Mouse (Mus musculus): ENCODE data around the gene Sec1. TPM values are rescaled to one million over a fixed set of nuclear protein-coding genes. Genes with fewer than 3 reads are reported as not detected.

Sec1 gene
- polyA plus RNA-seq, 1 experiment: 0.68 TPM

GRCm38 (mm10) chr7:45733477-45733876 is 39.3 kb upstream of the Sec1 start:
- H3K27ac ChIP-seq (ENCODE audit: insufficient read depth, low read length): peak overlapping the region; percentile 88
- H3K4me3 ChIP-seq (ENCODE audit: extremely low read depth, insufficient read depth, insufficient read length): no peak overlapping the region
- TF ChIP-seq POLR2A (IDR thresholded peaks at IDR 0.05; ENCODE audit: low read depth, low read length): 0 out of 2 replicates have a peak, but pooled peaks have one; percentile 8
- no peak for TF ChIP-seq CTCF (IDR thresholded peaks at IDR 0.05; ENCODE audit: extremely low read depth, insufficient read depth, insufficient read length, insufficient replicate concordance)
- peak; percentile 37 to 57 for DNase-seq (ENCODE audit: low read depth in 1 of 2, low spot score in 2 of 2)
- H3K4me1 ChIP-seq (ENCODE audit: control insufficient read depth, insufficient read depth, insufficient read length): peaks cover 9% of the 10 kb centered on the region; the same call in 1 of the 2 replicates
- 27% methylated on average over 5 of the region's 5 CpGs for WGBS
- H3K36me3 ChIP-seq (ENCODE audit: control insufficient read depth, insufficient read depth, low read length): no peaks in the 10 kb centered on the region
- H3K27me3 ChIP-seq (ENCODE audit: control insufficient read depth, insufficient read depth, low read length): no peaks in the 10 kb centered on the region

- H3K36me3 ChIP-seq (ENCODE audit: control insufficient read depth, insufficient read depth, low read length): no peaks in the 10 kb centered on the region
Measured at GRCm38 (mm10) chr7:45730727-45731431, 36.7 kb upstream of the Sec1 start.

GRCm38 (mm10) chr7:45727625-45728024 is 33.4 kb upstream of the Sec1 start:
- H3K4me3 ChIP-seq (ENCODE audit: extremely low read depth, insufficient read depth, insufficient read length): no peak overlapping the region
- 87% methylated on average over 3 of the region's 3 CpGs for WGBS
- H3K36me3 ChIP-seq (ENCODE audit: control insufficient read depth, insufficient read depth, low read length): peaks cover 7% of the 10 kb centered on the region; the same call in 1 of the 2 replicates
- no peak overlapping the region for H3K27ac ChIP-seq (ENCODE audit: insufficient read depth, low read length)
- no peaks in the 10 kb centered on the region for H3K27me3 ChIP-seq (ENCODE audit: control insufficient read depth, insufficient read depth, low read length)
- DNase-seq (ENCODE audit: low read depth in 1 of 2, low spot score in 2 of 2): no peak
- TF ChIP-seq CTCF (IDR thresholded peaks at IDR 0.05; ENCODE audit: extremely low read depth, insufficient read depth, insufficient read length, insufficient replicate concordance): no peak
- no peak for TF ChIP-seq POLR2A (IDR thresholded peaks at IDR 0.05; ENCODE audit: low read depth, low read length)
- H3K4me1 ChIP-seq (ENCODE audit: control insufficient read depth, insufficient read depth, insufficient read length): no peaks in the 10 kb centered on the region

More at GRCm38 (mm10) chr7:45730727-45731431, 36.7 kb upstream of the Sec1 start:
- peaks cover 9% of the 10 kb centered on the region; the same call in 1 of the 2 replicates for H3K4me1 ChIP-seq (ENCODE audit: control insufficient read depth, insufficient read depth, insufficient read length)
- peak in 1 of 2 experiments; percentile 38 for DNase-seq (ENCODE audit: low read depth in 1 of 2, low spot score in 2 of 2)
- no peak for TF ChIP-seq POLR2A (IDR thresholded peaks at IDR 0.05; ENCODE audit: low read depth, low read length)
- TF ChIP-seq CTCF (IDR thresholded peaks at IDR 0.05; ENCODE audit: extremely low read depth, insufficient read depth, insufficient read length, insufficient replicate concordance): peak; percentile 23; the same call in 1 of the 2 replicates
- WGBS: 57% methylated on average over 16 of the region's 16 CpGs
- H3K27me3 ChIP-seq (ENCODE audit: control insufficient read depth, insufficient read depth, low read length): no peaks in the 10 kb centered on the region
- no peak overlapping the region for H3K4me3 ChIP-seq (ENCODE audit: extremely low read depth, insufficient read depth, insufficient read length)
- no peak overlapping the region for H3K27ac ChIP-seq (ENCODE audit: insufficient read depth, low read length)

GRCm38 (mm10) chr7:45726419-45726818 is 32.2 kb upstream of the Sec1 start:
- Histone ChIP-seq H3K4me1 (ENCODE audit: control insufficient read depth, insufficient read depth, insufficient read length) (no peaks in the 10 kb centered on the region), H3K36me3 (ENCODE audit: control insufficient read depth, insufficient read depth, low read length) (peaks cover 9% of the 10 kb centered on the region; the same call in 1 of the 2 replicates), H3K4me3 (ENCODE audit: extremely low read depth, insufficient read depth, insufficient read length) (no peak overlapping the region), H3K27me3 (ENCODE audit: control insufficient read depth, insufficient read depth, low read length) (no peaks in the 10 kb centered on the region), H3K27ac (ENCODE audit: insufficient read depth, low read length) (no peak overlapping the region)
- no peak for DNase-seq (ENCODE audit: low read depth in 1 of 2, low spot score in 2 of 2)
- WGBS: 89% methylated on average over 10 of the region's 10 CpGs
- no peak for TF ChIP-seq CTCF (IDR thresholded peaks at IDR 0.05; ENCODE audit: extremely low read depth, insufficient read depth, insufficient read length, insufficient replicate concordance)

- Histone ChIP-seq H3K27ac (ENCODE audit: insufficient read depth, low read length) (no peak within 1 kb of the TSS), H3K36me3 (ENCODE audit: control insufficient read depth, insufficient read depth, low read length) (peaks cover 14% of the 10 kb centered on the region), H3K4me3 (ENCODE audit: extremely low read depth, insufficient read depth, insufficient read length) (no peak within 1 kb of the TSS), H3K27me3 (ENCODE audit: control insufficient read depth, insufficient read depth, low read length) (no peaks in the 10 kb centered on the region), H3K4me1 (ENCODE audit: control insufficient read depth, insufficient read depth, insufficient read length) (no peaks in the 10 kb centered on the region)
- WGBS: 94% methylated on average over 11 of the region's 11 CpGs
- no peak for DNase-seq (ENCODE audit: low read depth in 1 of 2, low spot score in 2 of 2)
- no peak for TF ChIP-seq CTCF (IDR thresholded peaks at IDR 0.05; ENCODE audit: extremely low read depth, insufficient read depth, insufficient read length, insufficient replicate concordance)
- TF ChIP-seq POLR2A (IDR thresholded peaks at IDR 0.05; ENCODE audit: low read depth, low read length): no peak
Measured at GRCm38 (mm10) chr7:45725713-45726112, 31.5 kb upstream of the Sec1 start, which contains the start of gene Spaca4. Spaca4 (minus strand) TSS chr7:45725813.

GRCm38 (mm10) chr7:45725151-45725550 is 30.9 kb upstream of the Sec1 start:
- Histone ChIP-seq H3K4me3 (ENCODE audit: extremely low read depth, insufficient read depth, insufficient read length) (no peak overlapping the region), H3K27me3 (ENCODE audit: control insufficient read depth, insufficient read depth, low read length) (no peaks in the 10 kb centered on the region), H3K36me3 (ENCODE audit: control insufficient read depth, insufficient read depth, low read length) (peaks cover 18% of the 10 kb centered on the region), H3K4me1 (ENCODE audit: control insufficient read depth, insufficient read depth, insufficient read length) (no peaks in the 10 kb centered on the region), H3K27ac (ENCODE audit: insufficient read depth, low read length) (no peak overlapping the region)
- TF ChIP-seq POLR2A (IDR thresholded peaks at IDR 0.05; ENCODE audit: low read depth, low read length) (no peak), CTCF (IDR thresholded peaks at IDR 0.05; ENCODE audit: extremely low read depth, insufficient read depth, insufficient read length, insufficient replicate concordance) (no peak)
- 94% methylated on average over 9 of the region's 9 CpGs for WGBS
- DNase-seq (ENCODE audit: low read depth in 1 of 2, low spot score in 2 of 2): no peak

GRCm38 (mm10) chr7:45723781-45724180 is 29.6 kb upstream of the Sec1 start:
- 97% methylated on average over 14 of the region's 14 CpGs for WGBS
- Histone ChIP-seq H3K36me3 (ENCODE audit: control insufficient read depth, insufficient read depth, low read length) (peaks cover 26% of the 10 kb centered on the region), H3K4me1 (ENCODE audit: control insufficient read depth, insufficient read depth, insufficient read length) (no peaks in the 10 kb centered on the region; the same call in 1 of the 2 replicates)

More at GRCm38 (mm10) chr7:45723781-45724180, 29.6 kb upstream of the Sec1 start:
- H3K4me3 ChIP-seq (ENCODE audit: extremely low read depth, insufficient read depth, insufficient read length): no peak overlapping the region
- H3K27me3 ChIP-seq (ENCODE audit: control insufficient read depth, insufficient read depth, low read length): no peaks in the 10 kb centered on the region
- no peak for DNase-seq (ENCODE audit: low read depth in 1 of 2, low spot score in 2 of 2)
- H3K27ac ChIP-seq (ENCODE audit: insufficient read depth, low read length): no peak overlapping the region
- no peak for TF ChIP-seq POLR2A (IDR thresholded peaks at IDR 0.05; ENCODE audit: low read depth, low read length)
- TF ChIP-seq CTCF (IDR thresholded peaks at IDR 0.05; ENCODE audit: extremely low read depth, insufficient read depth, insufficient read length, insufficient replicate concordance): no peak
